ENCODE assay signal across 20 mouse cellular contexts in genomic region chr10:70539251-70539650, GRCm38 (mm10).
"Had no signal": no experiment of that assay in that cellular context is flagged by ENCODE, and none has a peak within 500 bp of the region (broad histone marks: within the 10 kb centered on the region; RNA-seq: fewer than 3 reads in every experiment).

No protein-coding gene starts in this region.

- H3K27me3 ChIP-seq: midbrain, embryonic 12.5 days; neural tube, embryonic 13.5 days; neural tube, embryonic 15.5 days had no signal

- H3K9ac ChIP-seq: liver, embryonic 14.5 days; lung, embryonic 14.5 days; midbrain, embryonic 12.5 days; neural tube, embryonic 13.5 days; neural tube, embryonic 15.5 days had no signal

- DNase-seq: lung, adult 18-20 months; lung, embryonic 14.5 days; lung, postnatal 10 days; lung, postnatal 4 days; midbrain, embryonic 14.5 days; retina, postnatal 1 day; right cerebral cortex, adult 18-20 months; right cerebral cortex, postnatal 25 days; right cerebral cortex, postnatal 4 days; spleen, adult 18-20 months; thymus, adult 18-20 months; thymus, postnatal 14 days; thymus, postnatal 36 days had no signal

- H3K27ac ChIP-seq: liver, embryonic 14.5 days; midbrain, embryonic 10.5 days; midbrain, embryonic 12.5 days; neural tube, embryonic 13.5 days; neural tube, embryonic 15.5 days had no signal

- H3K4me1 ChIP-seq: midbrain, embryonic 10.5 days; midbrain, embryonic 12.5 days; neural tube, embryonic 13.5 days; neural tube, embryonic 15.5 days had no signal

- H3K4me2 ChIP-seq: lung, embryonic 14.5 days; midbrain, embryonic 12.5 days; neural tube, embryonic 13.5 days; neural tube, embryonic 15.5 days had no signal

- H3K4me3 ChIP-seq: midbrain, embryonic 10.5 days; midbrain, embryonic 12.5 days; myocyte; neural tube, embryonic 13.5 days; neural tube, embryonic 15.5 days had no signal

- ATAC-seq: midbrain, embryonic 16.5 days had no signal

- H3K9me3 ChIP-seq: midbrain, embryonic 10.5 days; midbrain, embryonic 12.5 days; neural tube, embryonic 13.5 days; neural tube, embryonic 15.5 days had no signal
